Mouse (Mus musculus): ENCODE data around the gene Dmkn. TPM values are rescaled to one million over a fixed set of nuclear protein-coding genes. Genes with fewer than 3 reads are reported as not detected.
"Not testable (repeated sequence)": the region's sequence is repeated elsewhere in the genome, so short reads cannot be mapped to it uniquely, and the experiment has no call there.

Gene Dmkn
- total RNA-seq, 1 experiment from 2014 or later, result 2.2 TPM

GRCm38 (mm10) chr7:30812291-30812807, 48.8 kb downstream of the Dmkn start:
- no peak for DNase-seq

DNA sequence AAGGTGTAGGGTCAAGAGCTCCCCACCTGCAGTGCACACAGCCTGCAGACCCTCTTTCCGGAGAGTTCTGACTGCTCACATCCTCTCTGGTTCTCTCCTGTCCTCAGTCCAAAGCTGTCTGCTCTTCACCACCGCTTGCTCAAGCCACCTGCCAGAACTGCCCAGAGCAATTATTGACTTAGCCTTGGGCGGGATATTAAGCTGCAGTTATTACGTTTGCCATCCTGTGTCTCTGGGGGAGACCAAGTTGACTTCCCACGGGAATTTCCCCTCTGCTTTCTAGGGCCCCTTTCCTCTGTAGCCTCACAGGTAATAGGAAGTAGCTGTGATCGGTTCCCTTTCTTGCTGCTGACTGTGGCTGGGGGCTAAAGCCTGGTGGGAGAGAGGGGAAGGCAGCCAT, 56.6 kb downstream of the Dmkn start:
- DNase-seq, result no peak

DNA sequence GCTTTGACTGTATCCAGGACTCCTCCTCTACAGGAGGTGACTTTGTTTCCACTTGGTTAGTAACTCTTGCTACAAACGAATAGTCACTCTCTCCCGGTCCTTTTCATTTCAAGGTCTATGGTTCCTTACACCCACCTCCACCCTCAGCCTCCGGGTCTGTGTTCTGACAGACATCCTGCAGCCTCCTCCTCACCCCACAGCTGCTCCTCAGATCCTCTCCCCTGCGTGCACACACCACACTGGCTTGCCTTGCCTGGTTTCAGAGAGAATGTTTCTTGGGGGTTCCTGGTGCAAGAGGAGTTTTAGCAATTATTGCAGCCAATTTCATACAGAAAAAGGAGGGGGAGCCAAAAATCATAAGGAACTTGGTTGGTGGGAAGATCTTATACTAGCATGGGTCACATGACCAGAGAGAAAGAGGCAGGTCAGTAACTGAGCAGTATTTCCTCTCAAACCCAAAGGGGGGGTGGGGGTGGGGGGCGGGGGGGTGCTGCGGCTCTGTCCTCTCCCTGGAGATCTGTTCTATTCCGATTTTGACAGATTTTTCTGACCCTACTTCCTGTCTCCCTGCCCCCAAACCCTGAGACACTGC, 57.4 kb downstream of the Dmkn start:
- DNase-seq, result no peak

DNA sequence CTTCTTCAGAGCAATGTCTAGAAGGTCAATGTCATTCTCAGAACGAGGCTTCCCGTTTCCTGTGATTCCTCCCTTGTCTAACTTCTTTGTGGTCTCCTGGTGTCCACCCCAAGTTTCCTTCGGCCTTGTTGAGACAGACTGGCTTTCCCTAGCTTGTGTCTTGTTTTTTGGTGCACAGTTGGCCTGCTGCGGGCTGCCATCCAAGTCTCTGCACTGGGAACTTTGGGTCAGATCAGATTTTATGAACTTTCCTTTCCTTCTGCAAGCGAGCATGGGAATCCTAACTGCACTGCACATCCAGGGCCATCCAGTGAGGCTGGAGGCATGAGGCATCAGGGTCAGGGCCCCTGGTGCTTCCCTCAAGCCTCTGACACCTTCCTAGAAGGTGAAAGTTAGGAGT, 58.0 kb downstream of the Dmkn start:
- no peak for DNase-seq

DNA sequence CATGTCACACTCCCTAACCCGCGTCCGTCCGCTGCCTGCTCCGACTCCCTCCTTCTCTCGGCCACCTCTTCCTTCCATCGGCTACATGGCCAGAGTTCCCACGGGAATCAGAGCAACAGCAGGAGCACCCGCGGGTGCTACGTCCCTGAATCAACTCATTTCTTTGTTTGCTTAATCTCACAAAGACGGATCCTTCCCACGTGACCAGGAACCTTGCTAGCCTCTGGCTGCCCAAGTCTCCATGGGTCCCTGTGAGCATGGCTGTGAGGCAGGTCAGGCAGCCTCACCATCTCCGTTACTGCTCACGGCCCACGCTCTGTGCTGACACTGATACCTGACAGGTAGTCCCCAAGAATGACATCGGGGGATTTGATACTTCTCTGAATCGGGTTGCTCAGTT, 60.1 kb downstream of the Dmkn start, which contains the start of gene Ffar2:
Gene Ffar2 (minus strand): TSS at position 101 of the 400 bp plus-strand sequence.
- no peak for DNase-seq

DNA sequence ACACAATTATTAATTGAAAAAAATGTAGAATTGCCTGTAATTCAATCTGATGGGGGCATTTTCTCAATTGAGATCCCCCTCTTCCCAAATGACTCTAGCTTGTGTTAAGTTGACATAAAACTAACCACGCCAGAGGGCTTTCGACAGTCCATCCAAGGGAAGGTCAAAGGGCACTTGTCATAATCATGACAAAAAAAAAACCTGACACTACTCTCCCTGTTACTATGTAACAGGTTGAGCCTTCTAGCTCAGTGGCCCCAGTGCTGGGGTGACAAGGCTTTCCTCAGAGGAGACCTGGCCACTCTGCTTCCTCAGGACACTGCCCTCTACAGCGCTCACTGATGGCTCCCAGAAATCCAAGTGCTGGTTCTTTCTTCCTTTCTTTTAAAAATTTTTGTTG, 60.8 kb downstream of the Dmkn start:
- DNase-seq, result no peak

DNA sequence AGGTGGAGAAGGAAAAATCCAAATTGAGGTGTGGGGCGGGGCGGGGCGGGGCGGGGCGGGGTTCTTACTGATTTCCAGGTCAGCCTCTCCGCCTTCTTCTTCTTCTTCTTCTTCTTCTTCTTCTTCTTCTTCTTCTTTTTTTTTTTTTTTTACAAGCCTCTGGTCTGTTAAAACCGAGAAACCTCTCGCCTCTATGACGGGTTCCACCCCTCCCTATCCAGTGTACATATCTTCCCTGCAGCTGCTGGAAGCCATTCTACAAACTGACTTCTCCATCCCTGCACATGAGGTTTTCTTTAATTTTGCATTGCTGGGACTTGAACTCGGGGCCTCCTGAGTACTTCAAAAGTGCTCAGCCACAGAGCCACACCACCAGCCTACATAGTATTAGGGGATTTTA, 63.1 kb downstream of the Dmkn start:
- no peak for DNase-seq

GRCm38 (mm10) chr7:30828871-30829270, 65.3 kb downstream of the Dmkn start:
- not testable (repeated sequence) for DNase-seq

DNA sequence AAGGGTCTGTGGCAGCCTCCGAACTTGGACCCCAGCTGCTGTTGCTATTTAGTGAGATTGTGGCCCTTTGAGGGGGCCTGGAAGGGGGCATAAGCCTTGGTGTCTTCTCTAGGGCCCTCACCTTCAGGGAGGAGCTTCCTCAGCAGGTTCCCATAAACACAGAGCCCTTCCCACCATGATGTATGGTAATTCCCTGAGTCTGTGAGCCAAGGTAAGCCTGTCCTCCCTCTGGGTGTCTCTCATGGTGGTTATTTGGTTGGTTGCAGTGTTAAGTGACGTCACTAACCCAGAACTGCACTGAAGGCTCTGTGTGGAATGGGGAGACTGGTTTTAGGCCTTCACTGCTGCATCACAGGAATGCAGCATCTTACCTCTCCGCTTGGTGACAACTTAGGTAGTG, 65.9 kb downstream of the Dmkn start:
- DNase-seq, result no peak

Other genes starting within 250 kb of the Dmkn start
- 8.3 and 8.9 TPM in 2 replicates for gene Arhgap33, start 228.7 kb upstream of the Dmkn start, total RNA-seq (2021)
- gene Hspb6, start 211.6 kb upstream of the Dmkn start, total RNA-seq (2021), result 24.2 and 29.4 TPM in 2 replicates
- 7.6 and 9.2 TPM in 2 replicates for gene Proser3, start 211.5 kb upstream of the Dmkn start, total RNA-seq (2021)
- 41.6 and 46.3 TPM in 2 replicates for gene Lin37, start 203.9 kb upstream of the Dmkn start, total RNA-seq (2021)
- 60.3 and 66.8 TPM in 2 replicates for gene U2af1l4, start 200.5 kb upstream of the Dmkn start, total RNA-seq (2021)
- 3.8 and 4.6 TPM in 2 replicates for gene Gm49396, start 200.4 kb upstream of the Dmkn start, total RNA-seq (2021)
- 117 and 125 TPM in 2 replicates for gene Psenen, start 200.1 kb upstream of the Dmkn start, total RNA-seq (2021)
- 5.1 and 7.8 TPM in 2 replicates for gene Igflr1, start 198.3 kb upstream of the Dmkn start, total RNA-seq (2021)
- gene Kmt2b, start 175.0 kb upstream of the Dmkn start, total RNA-seq (2021), result 45.7 and 54.0 TPM in 2 replicates
- gene Zbtb32, start 164.8 kb upstream of the Dmkn start, total RNA-seq (2021), result 0.85 and 1.1 TPM in 2 replicates
- 0.22 and 0.45 TPM in 2 replicates for gene Upk1a, start 150.9 kb upstream of the Dmkn start, total RNA-seq (2021)
- 3,197 and 3,382 TPM in 2 replicates for gene Cox6b1, start 137.6 kb upstream of the Dmkn start, total RNA-seq (2021)
- not detected in 2 replicates for gene Etv2, start 127.9 kb upstream of the Dmkn start, total RNA-seq (2021)
- gene Rbm42, start 113.4 kb upstream of the Dmkn start, total RNA-seq (2021), result 78.2 and 81.2 TPM in 2 replicates
- 10.4 and 11.9 TPM in 2 replicates for gene Haus5, start 98.8 kb upstream of the Dmkn start, total RNA-seq (2021)
- gene Pmis2, start 92.2 kb upstream of the Dmkn start, total RNA-seq (2021), result not detected in 2 replicates
- gene 2200002J24Rik, start 64.8 kb upstream of the Dmkn start, total RNA-seq (2021), result 1.4 and 3.4 TPM in 2 replicates
- 3.0 TPM in 2 replicates for gene Atp4a, start 51.5 kb upstream of the Dmkn start, total RNA-seq (2021)
- gene Tmem147, start 34.2 kb upstream of the Dmkn start, total RNA-seq (2021), result 215 and 242 TPM in 2 replicates
- gene Gapdhs, start 20.1 kb upstream of the Dmkn start, total RNA-seq (2021), result not detected in 2 replicates
- 76.3 and 82.7 TPM in 2 replicates for gene Sbsn, start 12.3 kb upstream of the Dmkn start, total RNA-seq (2021)
- 1.3 and 2.1 TPM in 2 replicates for gene Krtdap, start 24.1 kb downstream of the Dmkn start, total RNA-seq (2021)
- 1.1 TPM in 2 replicates for gene Ffar2, start 60.0 kb downstream of the Dmkn start, total RNA-seq (2021)
- 0.26 and 0.38 TPM in 2 replicates for gene Ffar3, start 92.4 kb downstream of the Dmkn start, total RNA-seq (2021)
- gene Ffar1, start 97.8 kb downstream of the Dmkn start, total RNA-seq (2021), result 0.41 TPM in 1 of 2 replicates, not detected in the other
- 3.2 and 14.1 TPM in 2 replicates for gene Cd22, start 116.6 kb downstream of the Dmkn start, total RNA-seq (2021)
- 0.33 and 0.90 TPM in 2 replicates for gene Mag, start 151.1 kb downstream of the Dmkn start, total RNA-seq (2021)
- 6.5 TPM in 1 of 2 replicates, not detected in the other for gene Hamp2, start 160.9 kb downstream of the Dmkn start, total RNA-seq (2021)
- 4.3 TPM in 1 of 2 replicates, not detected in the other for gene Hamp, start 180.3 kb downstream of the Dmkn start, total RNA-seq (2021)
- gene Usf2, start 193.0 kb downstream of the Dmkn start, total RNA-seq (2021), result 111 and 115 TPM in 2 replicates
- gene Lsr, start 209.7 kb downstream of the Dmkn start, total RNA-seq (2021), result 6.7 and 19.9 TPM in 2 replicates
- gene Fam187b, start 210.0 kb downstream of the Dmkn start, total RNA-seq (2021), result 0.34 and 1.1 TPM in 2 replicates

Data from adrenal gland, postnatal 14 days (tissue).